Mouse (Mus musculus) ovary, adult 2 months (tissue): ENCODE data around the gene Dysf. TPM values are rescaled to one million over a fixed set of nuclear protein-coding genes. Genes with fewer than 3 reads are reported as not detected.

Source experiments
- polyA plus RNA-seq: library from polyadenylated mRNA; depleted of rRNA; stranded (reverse); fragments of >200 nt; gene quantifications from 2 replicates; pipeline ENCODE4 v1.2.3, GENCODE M21; 2012; rRNA removed

The Dysf gene
- 12.8 and 19.7 TPM in 2 replicates for polyA plus RNA-seq

GRCm38 (mm10) chr6:84008363-84009171, at the start of gene Dysf:
Dysf (plus strand) TSS chr6:84008590.

Other genes starting within 250 kb of the Dysf start
- not detected in 2 replicates for gene Ankrd53, start 245.9 kb upstream of the Dysf start, polyA plus RNA-seq
- 130 and 137 TPM in 2 replicates for gene Tex261, start 232.8 kb upstream of the Dysf start, polyA plus RNA-seq
- 20.8 and 24.5 TPM in 2 replicates for gene Nagk, start 213.6 kb upstream of the Dysf start, polyA plus RNA-seq
- gene Paip2b, start 176.8 kb upstream of the Dysf start, polyA plus RNA-seq, result 8.2 and 9.2 TPM in 2 replicates
- 7.5 and 7.9 TPM in 2 replicates for gene Zfp638, start 141.5 kb upstream of the Dysf start, polyA plus RNA-seq